8 mouse cellular contexts compared by ENCODE assay signal in the genomic region with DNA sequence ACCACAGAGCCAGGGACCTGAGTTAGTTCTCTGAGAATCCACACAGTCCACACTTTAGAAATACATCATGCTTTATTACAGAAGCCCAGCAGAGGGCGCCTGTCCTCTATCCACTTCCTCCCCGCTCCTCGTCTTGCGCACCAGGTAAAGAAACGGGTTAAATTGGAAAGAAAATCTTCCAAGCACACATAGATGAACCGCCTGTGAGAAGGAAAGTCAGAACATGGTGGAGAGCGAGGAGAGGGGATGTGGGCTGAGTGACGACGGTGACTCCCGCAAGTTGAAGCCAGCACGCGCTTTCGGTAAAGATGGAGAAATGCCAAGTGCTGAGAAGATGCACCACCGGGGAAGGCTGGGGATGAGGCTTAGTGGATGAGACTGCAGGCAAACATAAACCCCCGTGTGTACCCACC. TPM values are rescaled to one million over a fixed set of nuclear protein-coding genes. Genes with fewer than 3 reads are reported as not detected.
DNase-seq lines count a peak whose midpoint lies in the region; ATAC-seq and TF ChIP-seq lines count a peak whose summit lies in the region.

No protein-coding gene starts in this region.

- peak; percentile 68 for ATAC-seq in inflammation-experienced regulatory T-cells, adult 6 months

- peak overlapping the region; percentile 77 for H3K4me3 ChIP-seq in gastrocnemius, adult 2 months

- intact Hi-C loops in gastrocnemius, adult 2 months (cut with DNase I), result loop anchor here (2.0 kb wide), 1 partner anchor 101 kb away; no protein-coding TSS in a partner anchor
- intact Hi-C loops in left cerebral cortex, postnatal 10 days (cut with DNase I), result loop anchor here (2.0 to 5.0 kb wide), 2 partner anchors 45 to 102 kb away; no protein-coding TSS in a partner anchor

- 0 out of 2 replicates have a peak overlapping the region, but pooled peaks have one; percentile 21 for H3K27ac ChIP-seq in gastrocnemius, adult 2 months

- DNase-seq in adrenal gland, adult (ENCODE audit: inconsistent age in 2 of 2, low spot score in 1 of 2), result peak; percentile 61 to 91
- DNase-seq in adrenal gland, postnatal 4 days (ENCODE audit: low spot score in 2 of 2), result no peak
- peak; percentile 52 to 77 for DNase-seq in cerebellum, postnatal 4 days (ENCODE audit: low spot score in 2 of 2)
- DNase-seq in gastrocnemius, adult 2 months, result peak; percentile 66
- peak; percentile 74 to 88 for DNase-seq in left cerebral cortex, postnatal 10 days (ENCODE audit: extremely low spot score in 1 of 2, low spot score in 2 of 2)
- peak; percentile 81 for DNase-seq in mesoderm, embryonic 11.5 days (ENCODE audit: low read depth, low spot score)
- peak; percentile 81 for DNase-seq in right cerebral cortex, postnatal 4 days

- TF ChIP-seq CTCF in gastrocnemius, adult 2 months (IDR thresholded peaks at IDR 0.05), result peak; percentile 92

RNA-seq across cellular contexts. Expression of a gene that starts 7.8 kb away (rescaled TPM):
- under 1 TPM in 1 of 2 experiments, not detected in 1; 0.11 TPM for total RNA-seq in adrenal gland, postnatal 4 days (2021)
- total RNA-seq in gastrocnemius, adult 2 months (2021), result not detected
- under 1 TPM in 1 of 3 experiments, not detected in 2; 0.26 TPM for polyA plus RNA-seq in inflammation-experienced regulatory T-cells, adult 6 months (2017; shearing (Covaris generic))
- total RNA-seq in left cerebral cortex, postnatal 10 days (2021), result not detected

RNA-seq across cellular contexts. Expression of a gene that starts 9.3 kb away (rescaled TPM):
- total RNA-seq in adrenal gland, postnatal 4 days (2021), result not detected
- not detected for total RNA-seq in gastrocnemius, adult 2 months (2021)
- not detected for polyA plus RNA-seq in inflammation-experienced regulatory T-cells, adult 6 months (2017; shearing (Covaris generic))
- not detected for total RNA-seq in left cerebral cortex, postnatal 10 days (2021)

RNA-seq across cellular contexts. Expression of a gene that starts 31.7 kb away (rescaled TPM):
- 10 to 100 TPM; 57.7 to 61.0 TPM for total RNA-seq in adrenal gland, postnatal 4 days (2021)
- total RNA-seq in gastrocnemius, adult 2 months (2021), result 10 to 100 TPM; 12.8 to 16.8 TPM
- 10 to 100 TPM; 10.4 to 13.2 (median 12.7) TPM for polyA plus RNA-seq in inflammation-experienced regulatory T-cells, adult 6 months (2017; shearing (Covaris generic))
- total RNA-seq in left cerebral cortex, postnatal 10 days (2021), result 10 to 100 TPM; 31.2 to 42.6 TPM

RNA-seq across cellular contexts. Expression of a gene that starts 34.4 kb away (rescaled TPM):
- not detected for total RNA-seq in adrenal gland, postnatal 4 days (2021)
- not detected for total RNA-seq in gastrocnemius, adult 2 months (2021)
- polyA plus RNA-seq in inflammation-experienced regulatory T-cells, adult 6 months (2017; shearing (Covaris generic)), result not detected
- not detected for total RNA-seq in left cerebral cortex, postnatal 10 days (2021)

RNA-seq across cellular contexts. Expression of a gene that starts 37.8 kb away (rescaled TPM):
- total RNA-seq in adrenal gland, postnatal 4 days (2021), result 10 to 100 TPM; 30.1 to 31.4 TPM
- 10 to 100 TPM; 18.1 to 24.2 TPM for total RNA-seq in gastrocnemius, adult 2 months (2021)
- polyA plus RNA-seq in inflammation-experienced regulatory T-cells, adult 6 months (2017; shearing (Covaris generic)), result 10 to 100 TPM; 16.7 to 24.7 (median 17.9) TPM
- 10 to 100 TPM; 23.5 to 24.1 TPM for total RNA-seq in left cerebral cortex, postnatal 10 days (2021)

Comparison
In these comparisons a context has a peak if more than half of its experiments do, and no peak if none do; other contexts are left out.
1. DNase-seq: peak in adrenal gland, adult (2 of 2), cerebellum, postnatal 4 days (2 of 2), gastrocnemius, adult 2 months (single experiment), left cerebral cortex, postnatal 10 days (2 of 2), mesoderm, embryonic 11.5 days (single experiment) and right cerebral cortex, postnatal 4 days (single experiment); none in adrenal gland, postnatal 4 days (0 of 2).